ENCODE assay signal across 13 mouse cellular contexts in genomic region chr15:79195492-79195891, GRCm38 (mm10). TPM values are rescaled to one million over a fixed set of nuclear protein-coding genes. Genes with fewer than 3 reads are reported as not detected.
DNase-seq lines count a peak whose midpoint lies in the region; ATAC-seq lines count a peak whose summit lies in the region.
"Had no signal": no experiment of that assay in that cellular context is flagged by ENCODE, and none has a peak within 500 bp of the region (broad histone marks: within the 10 kb centered on the region; RNA-seq: fewer than 3 reads in every experiment).

No protein-coding gene starts in this region.

- peak; percentile 72 to 78 for DNase-seq in heart, adult 18-20 months
- DNase-seq in lung, postnatal 36 days, result peak; percentile 18
- no peak for DNase-seq in lung, postnatal 14 days
- DNase-seq in brain, adult 2 months (ENCODE audit: low read depth, low spot score), result peak; percentile 22
- DNase-seq in heart, postnatal 14 days, result peak; percentile 33 to 54
- no peak for DNase-seq in frontal cortex, postnatal 36 days (ENCODE audit: low spot score in 2 of 2)
- DNase-seq: cerebellum, postnatal 25 days; right cerebral cortex, adult 18-20 months; thymus, postnatal 14 days had no signal

- H3K9ac ChIP-seq in heart, embryonic 11.5 days (ENCODE audit: low read depth, low read length), result no peak overlapping the region
- H3K9ac ChIP-seq: limb, embryonic 13.5 days had no signal

- 69% methylated on average over 8 of the region's 8 CpGs for WGBS in heart, embryonic 11.5 days (ENCODE audit: insufficient replicate concordance)

- ATAC-seq in heart, embryonic 11.5 days (replicated peaks; ENCODE audit: insufficient number of reproducible peaks, low FRiP score, low TSS enrichment), result no peak
- no peak for ATAC-seq in megakaryocyte progenitor cell, adult 5-6 weeks (replicated peaks; ENCODE audit: poor library complexity)

- peaks cover 22% of the 10 kb centered on the region for H3K4me1 ChIP-seq in heart, embryonic 11.5 days (ENCODE audit: control insufficient read depth, insufficient read depth, low read length)

- no peak overlapping the region for H3K4me2 ChIP-seq in heart, embryonic 11.5 days
- H3K4me2 ChIP-seq: limb, embryonic 13.5 days had no signal

- no peaks in the 10 kb centered on the region for H3K9me3 ChIP-seq in heart, embryonic 11.5 days (replicated peaks; ENCODE audit: control insufficient read depth, low read length)
- H3K9me3 ChIP-seq: limb, embryonic 13.5 days had no signal

- H3K4me3 ChIP-seq in heart, embryonic 11.5 days (ENCODE audit: low read depth, low read length), result no peak overlapping the region
- H3K4me3 ChIP-seq: limb, embryonic 13.5 days had no signal

- peaks cover 6% of the 10 kb centered on the region; the same call in 1 of the 2 replicates for H3K27me3 ChIP-seq in heart, embryonic 11.5 days (ENCODE audit: control insufficient read depth, insufficient read depth, low read length)
- H3K27me3 ChIP-seq: limb, embryonic 13.5 days had no signal

- intact Hi-C loops in heart, postnatal 14 days (cut with DNase I), result no loop called here

- no peaks in the 10 kb centered on the region for H3K36me3 ChIP-seq in heart, embryonic 11.5 days (ENCODE audit: control insufficient read depth, insufficient read depth, low read length)
- H3K36me3 ChIP-seq: limb, embryonic 13.5 days had no signal

- no peak overlapping the region for H3K27ac ChIP-seq in heart, embryonic 11.5 days (ENCODE audit: low read depth, low read length)
- H3K27ac ChIP-seq: limb, embryonic 13.5 days; macrophage had no signal

RNA-seq across cellular contexts. Expression of gene Sox10, which starts 30.5 kb away (rescaled TPM):
- total RNA-seq in heart, adult 18-20 months (2021), result 1 to 10 TPM; 1.4 TPM
- polyA plus RNA-seq in heart, embryonic 11.5 days (2014; fragmentation: Nextera tagmentation; extraction: Ambion mirVana), result 1.1 and 1.3 TPM in 2 replicates
- total RNA-seq in heart, postnatal 14 days (2021), result 1 to 10 TPM; 1.6 to 1.8 TPM
- not detected in 2 replicates for total RNA-seq in megakaryocyte progenitor cell, adult 5-6 weeks (2015)
- total RNA-seq in megakaryocyte progenitor cell, adult 5-6 weeks (2017), result not detected in 2 replicates
- polyA plus RNA-seq: macrophage had no signal

RNA-seq across cellular contexts. Expression of gene Pick1, which starts 33.5 kb away (rescaled TPM):
- 10 to 100 TPM; 22.4 to 22.8 TPM for total RNA-seq in heart, adult 18-20 months (2021)
- polyA plus RNA-seq in heart, embryonic 11.5 days (2014; fragmentation: Nextera tagmentation; extraction: Ambion mirVana), result 17.6 and 19.3 TPM in 2 replicates
- 10 to 100 TPM; 22.4 to 23.2 TPM for total RNA-seq in heart, postnatal 14 days (2021)
- total RNA-seq in megakaryocyte progenitor cell, adult 5-6 weeks (2015), result 4.1 and 8.3 TPM in 2 replicates
- 8.8 and 9.0 TPM in 2 replicates for total RNA-seq in megakaryocyte progenitor cell, adult 5-6 weeks (2017)

RNA-seq across cellular contexts. Expression of gene Gm49486, which starts 33.7 kb away (rescaled TPM):
- total RNA-seq in heart, adult 18-20 months (2021), result 1 to 10 TPM; 1.2 to 1.3 TPM
- polyA plus RNA-seq in heart, embryonic 11.5 days (2014; fragmentation: Nextera tagmentation; extraction: Ambion mirVana), result 0.59 and 0.64 TPM in 2 replicates
- under 1 TPM; 0.76 to 0.98 TPM for total RNA-seq in heart, postnatal 14 days (2021)
- 0.22 and 0.46 TPM in 2 replicates for total RNA-seq in megakaryocyte progenitor cell, adult 5-6 weeks (2015)
- not detected in 2 replicates for total RNA-seq in megakaryocyte progenitor cell, adult 5-6 weeks (2017)
- polyA plus RNA-seq: macrophage had no signal

RNA-seq across cellular contexts. Expression of gene 1700088E04Rik, which starts 54.4 kb away (rescaled TPM):
- total RNA-seq in heart, adult 18-20 months (2021), result 1 to 10 TPM in 1 of 2 experiments, under 1 TPM in 1; 0.89 to 3.4 TPM
- polyA plus RNA-seq in heart, embryonic 11.5 days (2014; fragmentation: Nextera tagmentation; extraction: Ambion mirVana), result 7.1 and 8.2 TPM in 2 replicates
- total RNA-seq in heart, postnatal 14 days (2021), result 1 to 10 TPM; 1.3 to 2.7 TPM
- total RNA-seq in megakaryocyte progenitor cell, adult 5-6 weeks (2015), result 0.99 TPM in 1 of 2 replicates, not detected in the other
- total RNA-seq in megakaryocyte progenitor cell, adult 5-6 weeks (2017), result not detected in 2 replicates

RNA-seq across cellular contexts. Expression of gene Polr2f, which starts 54.7 kb away (rescaled TPM):
- 100 to 1,000 TPM; 135 TPM for total RNA-seq in heart, adult 18-20 months (2021)
- 284 and 297 TPM in 2 replicates for polyA plus RNA-seq in heart, embryonic 11.5 days (2014; fragmentation: Nextera tagmentation; extraction: Ambion mirVana)
- total RNA-seq in heart, postnatal 14 days (2021), result 100 to 1,000 TPM; 111 to 116 TPM
- total RNA-seq in megakaryocyte progenitor cell, adult 5-6 weeks (2015), result 76.7 and 114 TPM in 2 replicates
- 88.6 and 104 TPM in 2 replicates for total RNA-seq in megakaryocyte progenitor cell, adult 5-6 weeks (2017)

Comparison
In these comparisons a context has a peak if more than half of its experiments do, and no peak if none do; other contexts are left out.
1. DNase-seq: peak in heart, adult 18-20 months (2 of 2), lung, postnatal 36 days (single experiment), brain, adult 2 months (single experiment) and heart, postnatal 14 days (2 of 2); none in lung, postnatal 14 days (single experiment) and frontal cortex, postnatal 36 days (0 of 2).